Mouse (Mus musculus): ENCODE measurements around the gene Nhlrc4. TPM values are rescaled to one million over a fixed set of nuclear protein-coding genes. Genes with fewer than 3 reads are reported as not detected.

Nhlrc4 gene
- polyA plus RNA-seq, 1 experiment from 2014 or later = 0.10 TPM

- Histone ChIP-seq H3K36me3 (peaks cover 20% of the 10 kb centered on the region), H3K4me1 (peaks cover 16% of the 10 kb centered on the region), H3K27ac (no peak overlapping the region), H3K27me3 (ENCODE audit: low read depth, poor library complexity, severe bottlenecking) (no peaks in the 10 kb centered on the region), H3K4me3 (no peak overlapping the region), H3K9me3 (replicated peaks) (no peaks in the 10 kb centered on the region)
- no peak for DNase-seq (ENCODE audit: low spot score)
- 96% methylated on average over 9 of the region's 9 CpGs for WGBS
Observed at GRCm38 (mm10) chr17:25970448-25970847, 25.7 kb upstream of the Nhlrc4 start.

GRCm38 (mm10) chr17:25968176-25968575 is 23.4 kb upstream of the Nhlrc4 start:
- no peaks in the 10 kb centered on the region for H3K9me3 ChIP-seq (replicated peaks)
- peaks cover 39% of the 10 kb centered on the region for H3K36me3 ChIP-seq
- no peak for DNase-seq (ENCODE audit: low spot score)
- no peak overlapping the region for H3K27ac ChIP-seq
- 87% methylated on average over 1 of the region's 1 CpGs for WGBS
- H3K27me3 ChIP-seq (ENCODE audit: low read depth, poor library complexity, severe bottlenecking) = no peaks in the 10 kb centered on the region
- peaks cover 4% of the 10 kb centered on the region; the same call in 1 of the 2 replicates for H3K4me1 ChIP-seq
- no peak overlapping the region for H3K4me3 ChIP-seq

GRCm38 (mm10) chr17:25967652-25968051 is 22.9 kb upstream of the Nhlrc4 start:
- no peaks in the 10 kb centered on the region for H3K27me3 ChIP-seq (ENCODE audit: low read depth, poor library complexity, severe bottlenecking)
- H3K4me3 ChIP-seq = no peak overlapping the region
- DNase-seq (ENCODE audit: low spot score) = no peak
- peaks cover 39% of the 10 kb centered on the region for H3K36me3 ChIP-seq
- WGBS = 65% methylated on average over 3 of the region's 3 CpGs
- H3K9me3 ChIP-seq (replicated peaks) = no peaks in the 10 kb centered on the region
- peaks cover under 1% of the 10 kb centered on the region; the same call in 1 of the 2 replicates for H3K4me1 ChIP-seq
- no peak overlapping the region for H3K27ac ChIP-seq

- Histone ChIP-seq H3K36me3 (peaks cover 66% of the 10 kb centered on the region), H3K4me1 (peaks cover 3% of the 10 kb centered on the region; the same call in 1 of the 2 replicates), H3K9me3 (replicated peaks) (no peaks in the 10 kb centered on the region), H3K4me3 (no peak overlapping the region), H3K27me3 (ENCODE audit: low read depth, poor library complexity, severe bottlenecking) (no peaks in the 10 kb centered on the region), H3K27ac (no peak overlapping the region)
- no peak for DNase-seq (ENCODE audit: low spot score)
- 92% methylated on average over 7 of the region's 7 CpGs for WGBS
Observed at GRCm38 (mm10) chr17:25964271-25964670, 19.5 kb upstream of the Nhlrc4 start.

GRCm38 (mm10) chr17:25962413-25962905 is 17.7 kb upstream of the Nhlrc4 start:
- WGBS = 90% methylated on average over 7 of the region's 7 CpGs

GRCm38 (mm10) chr17:25961566-25961965 is 16.8 kb upstream of the Nhlrc4 start:
- no peak overlapping the region for H3K27ac ChIP-seq
- H3K27me3 ChIP-seq (ENCODE audit: low read depth, poor library complexity, severe bottlenecking) = no peaks in the 10 kb centered on the region
- 95% methylated on average over 5 of the region's 5 CpGs for WGBS
- no peak for DNase-seq (ENCODE audit: low spot score)
- H3K36me3 ChIP-seq = peaks cover 86% of the 10 kb centered on the region
- no peaks in the 10 kb centered on the region for H3K9me3 ChIP-seq (replicated peaks)
- peaks cover 7% of the 10 kb centered on the region for H3K4me1 ChIP-seq
- H3K4me3 ChIP-seq = no peak overlapping the region

More at GRCm38 (mm10) chr17:25962413-25962905, 17.7 kb upstream of the Nhlrc4 start:
- Histone ChIP-seq H3K9me3 (replicated peaks) (no peaks in the 10 kb centered on the region), H3K4me1 (peaks cover 4% of the 10 kb centered on the region), H3K36me3 (peaks cover 84% of the 10 kb centered on the region), H3K4me3 (no peak overlapping the region), H3K27me3 (ENCODE audit: low read depth, poor library complexity, severe bottlenecking) (no peaks in the 10 kb centered on the region), H3K27ac (no peak overlapping the region)
- DNase-seq (ENCODE audit: low spot score) = no peak

- peaks cover 1% of the 10 kb centered on the region; the same call in 1 of the 2 replicates for H3K27me3 ChIP-seq (ENCODE audit: low read depth, poor library complexity, severe bottlenecking)
- no peaks in the 10 kb centered on the region for H3K9me3 ChIP-seq (replicated peaks)
- H3K27ac ChIP-seq = no peak overlapping the region
- peaks cover 77% of the 10 kb centered on the region for H3K36me3 ChIP-seq
- H3K4me3 ChIP-seq = no peak overlapping the region
- DNase-seq (ENCODE audit: low spot score) = no peak
- 92% methylated on average over 23 of the region's 23 CpGs for WGBS
- peaks cover 7% of the 10 kb centered on the region for H3K4me1 ChIP-seq
Observed at GRCm38 (mm10) chr17:25959630-25960467, 15.1 kb upstream of the Nhlrc4 start.

- peaks cover 10% of the 10 kb centered on the region for H3K27me3 ChIP-seq (ENCODE audit: low read depth, poor library complexity, severe bottlenecking)
- WGBS = 94% methylated on average over 11 of the region's 11 CpGs
- H3K27ac ChIP-seq = no peak overlapping the region
- no peak overlapping the region for H3K4me3 ChIP-seq
- DNase-seq (ENCODE audit: low spot score) = no peak
- peaks cover 7% of the 10 kb centered on the region for H3K4me1 ChIP-seq
- H3K36me3 ChIP-seq = peaks cover 68% of the 10 kb centered on the region
- no peaks in the 10 kb centered on the region for H3K9me3 ChIP-seq (replicated peaks)
Observed at GRCm38 (mm10) chr17:25958771-25959494, 14.2 kb upstream of the Nhlrc4 start.

- Histone ChIP-seq H3K9me3 (replicated peaks) (no peaks in the 10 kb centered on the region), H3K4me3 (no peak overlapping the region), H3K36me3 (peaks cover 54% of the 10 kb centered on the region), H3K4me1 (peaks cover 7% of the 10 kb centered on the region), H3K27me3 (ENCODE audit: low read depth, poor library complexity, severe bottlenecking) (peaks cover 23% of the 10 kb centered on the region), H3K27ac (no peak overlapping the region)
- 90% methylated on average over 14 of the region's 14 CpGs for whole genome bisulfite sequencing
- DNase-seq (ENCODE audit: low spot score) = no peak
Observed at GRCm38 (mm10) chr17:25957586-25958051, 12.9 kb upstream of the Nhlrc4 start.

- Histone ChIP-seq H3K27me3 (ENCODE audit: low read depth, poor library complexity, severe bottlenecking) (peaks cover 33% of the 10 kb centered on the region), H3K36me3 (peaks cover 45% of the 10 kb centered on the region), H3K4me1 (peaks cover 11% of the 10 kb centered on the region), H3K9me3 (replicated peaks) (no peaks in the 10 kb centered on the region), H3K4me3 (no peak overlapping the region), H3K27ac (no peak overlapping the region)
- DNase-seq (ENCODE audit: low spot score) = no peak
- 80% methylated on average over 7 of the region's 7 CpGs for WGBS
Observed at GRCm38 (mm10) chr17:25956631-25957030, 11.9 kb upstream of the Nhlrc4 start.

- WGBS = 82% methylated on average over 7 of the region's 7 CpGs
- H3K27ac ChIP-seq = no peak overlapping the region
Observed at GRCm38 (mm10) chr17:25956201-25956600, 11.4 kb upstream of the Nhlrc4 start.

GRCm38 (mm10) chr17:25955736-25956135 is 11.0 kb upstream of the Nhlrc4 start:
- H3K36me3 ChIP-seq = peaks cover 36% of the 10 kb centered on the region
- 60% methylated on average over 3 of the region's 3 CpGs for WGBS

More at GRCm38 (mm10) chr17:25956201-25956600, 11.4 kb upstream of the Nhlrc4 start:
- H3K27me3 ChIP-seq (ENCODE audit: low read depth, poor library complexity, severe bottlenecking) = peaks cover 37% of the 10 kb centered on the region
- peaks cover 15% of the 10 kb centered on the region for H3K4me1 ChIP-seq
- H3K36me3 ChIP-seq = peaks cover 40% of the 10 kb centered on the region
- H3K9me3 ChIP-seq (replicated peaks) = no peaks in the 10 kb centered on the region
- DNase-seq (ENCODE audit: low spot score) = no peak
- no peak overlapping the region for H3K4me3 ChIP-seq

GRCm38 (mm10) chr17:25954671-25955070 is 9.9 kb upstream of the Nhlrc4 start:
- H3K27me3 ChIP-seq (ENCODE audit: low read depth, poor library complexity, severe bottlenecking) = peaks cover 52% of the 10 kb centered on the region
- H3K4me1 ChIP-seq = peaks cover 26% of the 10 kb centered on the region
- DNase-seq (ENCODE audit: low spot score) = no peak
- WGBS = 86% methylated on average over 2 of the region's 2 CpGs
- H3K4me3 ChIP-seq = no peak overlapping the region
- no peak overlapping the region for H3K27ac ChIP-seq
- no peaks in the 10 kb centered on the region for H3K9me3 ChIP-seq (replicated peaks)
- H3K36me3 ChIP-seq = peaks cover 25% of the 10 kb centered on the region

More at GRCm38 (mm10) chr17:25955736-25956135, 11.0 kb upstream of the Nhlrc4 start:
- Histone ChIP-seq H3K27me3 (ENCODE audit: low read depth, poor library complexity, severe bottlenecking) (peaks cover 42% of the 10 kb centered on the region), H3K27ac (no peak overlapping the region), H3K4me1 (peaks cover 20% of the 10 kb centered on the region), H3K9me3 (replicated peaks) (no peaks in the 10 kb centered on the region), H3K4me3 (no peak overlapping the region)
- no peak for DNase-seq (ENCODE audit: low spot score)

All from limb, embryonic 10.5 days (tissue).